Mouse (Mus musculus) midbrain, embryonic 13.5 days (tissue): ENCODE measurements around the gene Smyd3. TPM values are rescaled to one million over a fixed set of nuclear protein-coding genes. Genes with fewer than 3 reads are reported as not detected.

Source experiments
- ATAC-seq: fragments of 200-750 bp; cut with Nextera tagmentation; 2 replicates; pipeline ENCODE4 v1.8.0; 2017; ENCODE audit warnings: mild to moderate bottlenecking, moderate TSS enrichment, moderate library complexity
- H3K27ac ChIP-seq: fragments of 300-500 bp; sonication (generic); 2 replicates; pipeline ENCODE4 v1.5.1; 2015; ENCODE audit warnings: inconsistent platforms, mild to moderate bottlenecking, moderate library complexity
- H3K27me3 ChIP-seq: fragments of 300-500 bp; sonication (generic); 2 replicates; pipeline ENCODE4 v1.6.1; 2015; ENCODE audit warnings: mild to moderate bottlenecking, inconsistent platforms
- H3K36me3 ChIP-seq: fragments of 300-500 bp; sonication (generic); 2 replicates; pipeline ENCODE4 v1.6.1; 2015; ENCODE audit warnings: mild to moderate bottlenecking, inconsistent platforms
- H3K4me1 ChIP-seq: fragments of 300-500 bp; sonication (generic); replicated peaks from 2 replicates; pipeline ENCODE4 v1.6.1; 2015; ENCODE audit warnings: inconsistent platforms
- H3K4me2 ChIP-seq: fragments of 300-500 bp; sonication (generic); replicated peaks from 2 replicates; pipeline ENCODE4 v1.6.1; 2015; ENCODE audit warnings: moderate library complexity, mild to moderate bottlenecking, inconsistent platforms
- H3K4me3 ChIP-seq: fragments of 300-500 bp; sonication (generic); replicated peaks from 2 replicates; pipeline ENCODE4 v1.5.1; 2015; ENCODE audit warnings: mild to moderate bottlenecking, inconsistent platforms
- H3K9ac ChIP-seq: fragments of 300-500 bp; sonication (generic); replicated peaks from 2 replicates; pipeline ENCODE4 v1.6.1; 2015; ENCODE audit warnings: mild to moderate bottlenecking, inconsistent platforms
- H3K9me3 ChIP-seq: fragments of 300-500 bp; sonication (generic); 2 replicates; pipeline ENCODE4 v1.6.1; 2016; ENCODE audit warnings: mild to moderate bottlenecking, inconsistent platforms
- WGBS: fragments of 180-500 bp; shearing (Covaris S2); methylation state at CpG from one replicate; pipeline ENCODE4 v1.1.7; 2015; 5-methylcytosine and 5-hydroxymethylcytosine counted together
- polyA plus RNA-seq: library from polyadenylated mRNA; unstranded; fragments of >200 nt; fragmentation: Nextera tagmentation; extraction: Ambion mirVana; gene quantifications from 2 replicates; pipeline ENCODE4 v1.2.1, GENCODE M21; 2015

The Smyd3 gene
- 14.5 and 17.5 TPM in 2 replicates for polyA plus RNA-seq

- WGBS, result 6% methylated on average over 39 of the region's 39 CpGs
- Histone ChIP-seq H3K9me3 (no peaks in the 10 kb centered on the region), H3K27me3 (0 out of 2 replicates have a peak, but pooled peaks cover 3% of the 10 kb centered on the region), H3K36me3 (no peaks in the 10 kb centered on the region), H3K4me3 (peak within 1 kb of the TSS; percentile 67), H3K4me1 (peaks cover 7% of the 10 kb centered on the region), H3K27ac (0 out of 2 replicates have a peak within 1 kb of the TSS, but pooled peaks have one; percentile 31), H3K4me2 (peak within 1 kb of the TSS; percentile 84), H3K9ac (peak within 1 kb of the TSS; percentile 73)
- ATAC-seq, result peak; percentile 94
Observed at GRCm38 (mm10) chr1:179517713-179518465, at the start of gene Smyd3. Gene Smyd3 (minus strand): TSS chr1:179518041.

GRCm38 (mm10) chr1:179567558-179567957, 49.7 kb upstream of the Smyd3 start:
- no peak overlapping the region for H3K9ac ChIP-seq

GRCm38 (mm10) chr1:179563926-179564325, 46.1 kb upstream of the Smyd3 start:
- WGBS, result 59% methylated on average over 5 of the region's 5 CpGs
- H3K4me2 ChIP-seq, result no peak overlapping the region
- H3K27ac ChIP-seq, result no peak overlapping the region

More at GRCm38 (mm10) chr1:179567558-179567957, 49.7 kb upstream of the Smyd3 start:
- WGBS, result 50% methylated on average over 7 of the region's 7 CpGs
- Histone ChIP-seq H3K4me1 (peaks cover 36% of the 10 kb centered on the region), H3K27ac (peak overlapping the region; percentile 35; the same call in 1 of the 2 replicates), H3K4me2 (no peak overlapping the region), H3K9me3 (no peaks in the 10 kb centered on the region), H3K27me3 (no peaks in the 10 kb centered on the region), H3K4me3 (no peak overlapping the region), H3K36me3 (no peaks in the 10 kb centered on the region)
- peak; percentile 70 for ATAC-seq

GRCm38 (mm10) chr1:179563211-179563610, 45.4 kb upstream of the Smyd3 start:
- WGBS, result 86% methylated on average over 4 of the region's 4 CpGs
- H3K27me3 ChIP-seq, result no peaks in the 10 kb centered on the region
- no peak overlapping the region for H3K9ac ChIP-seq
- H3K9me3 ChIP-seq, result no peaks in the 10 kb centered on the region
- no peak overlapping the region for H3K4me3 ChIP-seq
- H3K36me3 ChIP-seq, result no peaks in the 10 kb centered on the region
- no peak overlapping the region for H3K4me2 ChIP-seq
- no peak for ATAC-seq
- H3K27ac ChIP-seq, result no peak overlapping the region
- H3K4me1 ChIP-seq, result peaks cover 23% of the 10 kb centered on the region

More at GRCm38 (mm10) chr1:179563926-179564325, 46.1 kb upstream of the Smyd3 start:
- H3K9ac ChIP-seq, result no peak overlapping the region
- peaks cover 25% of the 10 kb centered on the region for H3K4me1 ChIP-seq
- no peak overlapping the region for H3K4me3 ChIP-seq
- no peaks in the 10 kb centered on the region for H3K27me3 ChIP-seq
- H3K9me3 ChIP-seq, result no peaks in the 10 kb centered on the region
- no peak for ATAC-seq
- no peaks in the 10 kb centered on the region for H3K36me3 ChIP-seq

- Histone ChIP-seq H3K4me2 (no peak overlapping the region), H3K27ac (no peak overlapping the region), H3K4me3 (no peak overlapping the region), H3K36me3 (no peaks in the 10 kb centered on the region), H3K9ac (no peak overlapping the region), H3K4me1 (peaks cover 14% of the 10 kb centered on the region), H3K9me3 (no peaks in the 10 kb centered on the region), H3K27me3 (no peaks in the 10 kb centered on the region)
- 89% methylated on average over 6 of the region's 6 CpGs for WGBS
- no peak for ATAC-seq
Observed at GRCm38 (mm10) chr1:179560845-179561430, 43.1 kb upstream of the Smyd3 start.

- Histone ChIP-seq H3K9me3 (no peaks in the 10 kb centered on the region), H3K9ac (no peak overlapping the region), H3K4me2 (no peak overlapping the region), H3K27ac (no peak overlapping the region), H3K27me3 (no peaks in the 10 kb centered on the region), H3K4me1 (peaks cover 14% of the 10 kb centered on the region), H3K36me3 (no peaks in the 10 kb centered on the region), H3K4me3 (no peak overlapping the region)
- ATAC-seq, result no peak
- 84% methylated on average over 11 of the region's 11 CpGs for WGBS
Observed at GRCm38 (mm10) chr1:179559446-179560194, 41.8 kb upstream of the Smyd3 start.

GRCm38 (mm10) chr1:179556921-179557320, 39.1 kb upstream of the Smyd3 start:
- ATAC-seq, result no peak
- 91% methylated on average over 3 of the region's 3 CpGs for WGBS
- H3K9me3 ChIP-seq, result no peaks in the 10 kb centered on the region

GRCm38 (mm10) chr1:179553949-179554347, 36.1 kb upstream of the Smyd3 start:
- H3K36me3 ChIP-seq, result no peaks in the 10 kb centered on the region
- WGBS, result 90% methylated on average over 4 of the region's 4 CpGs
- ATAC-seq, result no peak

More at GRCm38 (mm10) chr1:179556921-179557320, 39.1 kb upstream of the Smyd3 start:
- Histone ChIP-seq H3K4me2 (no peak overlapping the region), H3K36me3 (no peaks in the 10 kb centered on the region), H3K4me3 (no peak overlapping the region), H3K4me1 (peaks cover 5% of the 10 kb centered on the region; the same call in 1 of the 2 replicates), H3K9ac (no peak overlapping the region), H3K27ac (no peak overlapping the region), H3K27me3 (no peaks in the 10 kb centered on the region)

GRCm38 (mm10) chr1:179553197-179553948, 35.5 kb upstream of the Smyd3 start:
- Histone ChIP-seq H3K4me1 (peaks cover 7% of the 10 kb centered on the region), H3K27ac (no peak overlapping the region), H3K4me3 (no peak overlapping the region), H3K27me3 (no peaks in the 10 kb centered on the region), H3K9me3 (no peaks in the 10 kb centered on the region), H3K4me2 (no peak overlapping the region), H3K9ac (no peak overlapping the region), H3K36me3 (no peaks in the 10 kb centered on the region)
- no peak for ATAC-seq
- 82% methylated on average over 5 of the region's 5 CpGs for WGBS

More at GRCm38 (mm10) chr1:179553949-179554347, 36.1 kb upstream of the Smyd3 start:
- H3K4me2 ChIP-seq, result no peak overlapping the region
- no peak overlapping the region for H3K4me3 ChIP-seq
- H3K4me1 ChIP-seq, result peaks cover 5% of the 10 kb centered on the region; the same call in 1 of the 2 replicates
- H3K9ac ChIP-seq, result no peak overlapping the region
- H3K27ac ChIP-seq, result no peak overlapping the region
- H3K27me3 ChIP-seq, result no peaks in the 10 kb centered on the region
- no peaks in the 10 kb centered on the region for H3K9me3 ChIP-seq

- H3K36me3 ChIP-seq, result no peaks in the 10 kb centered on the region
- H3K9me3 ChIP-seq, result no peaks in the 10 kb centered on the region
- H3K27me3 ChIP-seq, result no peaks in the 10 kb centered on the region
- no peak overlapping the region for H3K9ac ChIP-seq
- H3K27ac ChIP-seq, result no peak overlapping the region
- no peak for ATAC-seq
- peaks cover 13% of the 10 kb centered on the region for H3K4me1 ChIP-seq
- no peak overlapping the region for H3K4me3 ChIP-seq
- no peak overlapping the region for H3K4me2 ChIP-seq
- WGBS, result 43% methylated on average over 7 of the region's 7 CpGs
Observed at GRCm38 (mm10) chr1:179552751-179553150, 34.9 kb upstream of the Smyd3 start.

- Histone ChIP-seq H3K9me3 (no peaks in the 10 kb centered on the region), H3K36me3 (no peaks in the 10 kb centered on the region), H3K27ac (no peak overlapping the region), H3K4me3 (no peak overlapping the region), H3K9ac (no peak overlapping the region), H3K4me2 (no peak overlapping the region), H3K27me3 (no peaks in the 10 kb centered on the region), H3K4me1 (peaks cover 20% of the 10 kb centered on the region)
- WGBS, result 92% methylated on average over 4 of the region's 4 CpGs
- no peak for ATAC-seq
Observed at GRCm38 (mm10) chr1:179551921-179552320, 34.1 kb upstream of the Smyd3 start.
